ENCODE assay signal across 8 mouse cellular contexts in the genomic region with DNA sequence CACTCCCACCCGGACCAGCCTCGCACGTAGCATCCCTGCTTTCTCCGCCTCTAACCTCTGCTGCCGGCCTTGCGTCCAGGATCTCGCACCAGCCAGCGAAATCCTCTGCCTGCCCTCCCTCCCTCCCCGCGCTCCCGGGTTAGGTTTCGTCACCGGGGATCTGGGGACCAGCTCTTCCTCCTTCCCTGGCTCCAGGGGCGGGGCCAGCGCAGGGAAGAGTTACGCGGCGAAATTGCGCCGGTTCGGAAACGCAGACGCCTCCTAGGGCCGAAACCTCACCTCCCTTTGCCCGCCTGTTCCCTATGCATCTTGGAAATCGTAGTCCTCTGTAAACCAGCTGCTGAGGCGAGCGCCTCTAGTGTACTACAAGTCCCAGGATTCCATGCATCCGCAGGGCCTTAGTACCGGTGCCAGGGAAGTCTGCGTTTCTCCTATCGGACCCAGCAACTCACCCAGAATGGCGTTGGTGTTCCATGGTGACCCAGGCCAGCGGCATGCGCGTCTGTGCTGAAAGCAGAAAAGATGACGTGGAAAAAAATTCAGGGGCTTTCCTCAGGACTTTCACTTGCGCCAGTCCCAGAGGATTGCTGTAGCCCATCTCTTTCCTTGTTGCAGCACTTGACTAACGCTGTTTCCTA. TPM values are rescaled to one million over a fixed set of nuclear protein-coding genes. Genes with fewer than 3 reads are reported as not detected.
A peak's percentile ranks its signal among the peaks of the same experiment; 100 is the strongest.
DNase-seq lines count a peak whose midpoint lies in the region; ATAC-seq and TF ChIP-seq lines count a peak whose summit lies in the region.

Gene Eml6 (minus strand): TSS at position 199 of the 638 bp plus-strand sequence.

- POLR2A ChIA-PET in Patski (lab: Charles Lee): no interaction called here

- in situ Hi-C loops in Patski (cut with MboI; ENCODE audit: low pct_unique_long_range_greater_than_20kb): loop anchor here (25.0 kb wide), 1 partner anchor 314 kb away; no protein-coding TSS in a partner anchor

- H3K9me3 ChIP-seq in hindbrain, embryonic 14.5 days (ENCODE audit: control insufficient read depth, low read length): no peaks in the 10 kb centered on the region

- peak; percentile 90 for DNase-seq in Patski (ENCODE audit: low read depth, low spot score)
- DNase-seq in cerebellum, postnatal 14 days: peak; percentile 97 to 98
- peak; percentile 96 to 97 for DNase-seq in frontal cortex, postnatal 36 days (ENCODE audit: low spot score in 2 of 2)
- DNase-seq in hindbrain, embryonic 14.5 days (ENCODE audit: low spot score): peak; percentile 94
- peak; percentile 81 to 85 for DNase-seq in layer of hippocampus, postnatal 25 days (ENCODE audit: extremely low spot score in 1 of 2, low spot score in 1 of 2)
- DNase-seq in lung, postnatal 14 days: peak; percentile 94
- DNase-seq in ovary, postnatal 36 days (ENCODE audit: low spot score): peak; percentile 96
- DNase-seq in thymus, postnatal 25 days: peak; percentile 38

- peaks cover under 1% of the 10 kb centered on the region for H3K27me3 ChIP-seq in Patski
- H3K27me3 ChIP-seq in hindbrain, embryonic 14.5 days (ENCODE audit: control insufficient read depth, insufficient read depth, low read length): no peaks in the 10 kb centered on the region

- no peaks in the 10 kb centered on the region for H3K36me3 ChIP-seq in hindbrain, embryonic 14.5 days (replicated peaks; ENCODE audit: control insufficient read depth, insufficient read depth)

- ATAC-seq in Patski: peak; percentile 100
- peak; percentile 99 for ATAC-seq in hindbrain, embryonic 14.5 days (ENCODE audit: low FRiP score)

- peaks cover 13% of the 10 kb centered on the region; the same call in 1 of the 2 replicates for H3K4me1 ChIP-seq in hindbrain, embryonic 14.5 days (replicated peaks; ENCODE audit: control insufficient read depth, insufficient read depth, low read length)

- no peak for TF ChIP-seq CTCF in Patski (IDR thresholded peaks at IDR 0.05)

- H3K4me2 ChIP-seq in hindbrain, embryonic 14.5 days (replicated peaks): peak within 1 kb of the TSS; percentile 100

- H3K9ac ChIP-seq in hindbrain, embryonic 14.5 days: peak within 1 kb of the TSS; percentile 82

- peak within 1 kb of the TSS; percentile 86 for H3K27ac ChIP-seq in hindbrain, embryonic 14.5 days

- under 1% methylated on average over 38 of the region's 39 CpGs for WGBS in hindbrain, embryonic 14.5 days

- CTCF ChIA-PET in Patski (lab: Charles Lee): no interaction called here

- H3K4me3 ChIP-seq in hindbrain, embryonic 14.5 days (replicated peaks; ENCODE audit: low read length): peak within 1 kb of the TSS; percentile 75

RNA-seq across cellular contexts. Expression of gene Eml6, which starts in this region (rescaled TPM):
- 2.7 TPM for polyA plus RNA-seq in Patski (2021)
- 8.2 and 8.6 TPM in 2 replicates for polyA plus RNA-seq in hindbrain, embryonic 14.5 days (2014; fragmentation: Nextera tagmentation; extraction: Ambion mirVana)
- total RNA-seq in layer of hippocampus, postnatal 25 days (2021): 10 to 100 TPM; 23.5 to 27.5 TPM

Comparison
In these comparisons a context has a peak if more than half of its experiments do, and no peak if none do; other contexts are left out.
1. Peak in every context shown above with its lines: DNase-seq, ATAC-seq, H3K4me3 ChIP-seq and H3K27ac ChIP-seq.
2. DNase-seq: peak in every context shown above with its lines; median percentile 98 in cerebellum, postnatal 14 days; 96 in frontal cortex, postnatal 36 days; 96 in ovary, postnatal 36 days; 94 in hindbrain, embryonic 14.5 days; 94 in lung, postnatal 14 days; 90 in Patski; 83 in layer of hippocampus, postnatal 25 days; 38 in thymus, postnatal 25 days.